Comparison of ENCODE assay signal across 8 mouse cellular contexts in the genomic region with DNA sequence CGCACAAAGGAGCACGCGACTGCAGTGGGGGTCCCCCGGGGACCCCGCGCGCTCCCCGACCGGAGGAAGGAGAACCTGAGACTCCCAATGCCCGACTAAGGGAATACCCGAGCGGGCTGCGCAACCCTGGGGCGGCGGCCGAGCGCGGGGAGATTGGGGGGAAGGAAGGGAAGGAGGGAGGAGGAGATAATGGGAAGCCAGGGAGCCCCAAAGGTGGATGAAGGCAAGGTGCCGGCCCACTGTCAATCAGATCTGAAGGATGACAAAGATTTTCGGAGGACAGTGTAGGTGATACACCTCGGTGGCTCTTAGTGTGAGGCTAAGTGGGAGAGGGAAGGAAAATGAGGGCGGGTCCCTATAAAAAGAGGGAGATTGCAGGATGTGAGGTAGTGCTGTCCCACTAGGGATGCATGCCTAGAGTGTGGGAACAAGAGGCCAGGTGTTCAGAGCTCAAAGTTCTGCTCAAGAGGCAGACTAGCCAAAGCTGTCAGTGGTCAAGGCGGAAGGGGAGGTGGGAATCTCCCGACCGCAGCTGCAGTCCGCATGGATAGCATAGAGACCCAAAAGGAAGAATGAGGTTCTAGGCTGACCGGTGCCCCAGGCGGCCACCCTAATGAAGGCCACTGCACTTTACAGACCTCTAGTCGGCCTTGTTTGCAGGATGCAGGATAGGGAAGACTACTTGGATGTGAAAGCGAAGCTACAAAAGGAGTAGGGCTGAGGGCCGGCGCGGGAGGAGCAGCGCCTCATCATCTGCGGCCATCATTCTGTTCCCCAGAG. TPM values are rescaled to one million over a fixed set of nuclear protein-coding genes. Genes with fewer than 3 reads are reported as not detected.
DNase-seq lines count a peak whose midpoint lies in the region; ATAC-seq and TF ChIP-seq lines count a peak whose summit lies in the region.

A gene (minus strand): TSS at position 274 of the 780 bp plus-strand sequence.

- H3K9me3 ChIP-seq in forebrain, embryonic 11.5 days (ENCODE audit: control insufficient read depth, low read length), result no peaks in the 10 kb centered on the region
- H3K9me3 ChIP-seq in neural tube, embryonic 13.5 days, result no peaks in the 10 kb centered on the region

- WGBS in lung, adult 2 months, result 16% methylated on average over 35 of the region's 35 CpGs
- WGBS in forebrain, embryonic 11.5 days, result 8% methylated on average over 34 of the region's 35 CpGs
- 6% methylated on average over 35 of the region's 35 CpGs for WGBS in neural tube, embryonic 13.5 days

- H3K4me3 ChIP-seq in lung, adult 2 months (replicated peaks; ENCODE audit: extremely low read depth, low read depth, low read length), result peak within 1 kb of the TSS; percentile 89
- peak within 1 kb of the TSS; percentile 5 for H3K4me3 ChIP-seq in bone marrow macrophage, adult 2 months (ENCODE audit: insufficient read depth, low read length)
- H3K4me3 ChIP-seq in forebrain, embryonic 11.5 days (ENCODE audit: low read depth, low read length), result peak within 1 kb of the TSS; percentile 86
- H3K4me3 ChIP-seq in neural tube, embryonic 13.5 days, result peak within 1 kb of the TSS; percentile 91

- H3K36me3 ChIP-seq in forebrain, embryonic 11.5 days (ENCODE audit: control insufficient read depth, insufficient read depth, low read length), result peaks cover 23% of the 10 kb centered on the region
- H3K36me3 ChIP-seq in neural tube, embryonic 13.5 days, result peaks cover 28% of the 10 kb centered on the region

- peak within 1 kb of the TSS; percentile 99 for H3K9ac ChIP-seq in forebrain, embryonic 11.5 days (ENCODE audit: low read length)
- peak within 1 kb of the TSS; percentile 100 for H3K9ac ChIP-seq in neural tube, embryonic 13.5 days

- no peak within 1 kb of the TSS for H3K27ac ChIP-seq in bone marrow macrophage, adult 2 months (ENCODE audit: insufficient read depth, low read depth, low read length)
- H3K27ac ChIP-seq in forebrain, embryonic 11.5 days (ENCODE audit: low read depth, low read length), result peak within 1 kb of the TSS; percentile 52; the same call in 1 of the 2 replicates
- peak within 1 kb of the TSS; percentile 98 for H3K27ac ChIP-seq in neural tube, embryonic 13.5 days (replicated peaks)

- H3K4me1 ChIP-seq in lung, adult 2 months (ENCODE audit: control insufficient read depth, insufficient read depth, low read length), result no peaks in the 10 kb centered on the region
- no peaks in the 10 kb centered on the region for H3K4me1 ChIP-seq in bone marrow macrophage, adult 2 months (ENCODE audit: control insufficient read depth, insufficient read depth, low read length)
- peaks cover 3% of the 10 kb centered on the region; the same call in 1 of the 2 replicates for H3K4me1 ChIP-seq in forebrain, embryonic 11.5 days (replicated peaks; ENCODE audit: control insufficient read depth, insufficient read depth, low read length)
- H3K4me1 ChIP-seq in neural tube, embryonic 13.5 days (replicated peaks), result peaks cover 42% of the 10 kb centered on the region

- no peak for DNase-seq in lung, adult 2 months
- no peak for DNase-seq in lung, postnatal 4 days
- DNase-seq in forebrain, embryonic 11.5 days (ENCODE audit: low spot score), result no peak
- peak in 1 of 2 experiments; percentile 16 for DNase-seq in left cerebral cortex, adult 8-10 months (ENCODE audit: low spot score in 2 of 2)
- DNase-seq in urinary bladder, postnatal 25 days (ENCODE audit: low spot score), result no peak
- no peak for DNase-seq in thymus, postnatal 14 days

- no peak for TF ChIP-seq CTCF in lung, adult 2 months (IDR thresholded peaks at IDR 0.05; ENCODE audit: insufficient read depth, low read length)
- TF ChIP-seq CTCF in bone marrow macrophage, adult 2 months (IDR thresholded peaks at IDR 0.05; ENCODE audit: low read depth, low read length), result no peak

- ATAC-seq in forebrain, embryonic 11.5 days (replicated peaks; ENCODE audit: low FRiP score), result peak; percentile 44
- ATAC-seq in neural tube, embryonic 13.5 days (ENCODE audit: low read depth), result peak; percentile 67

- 0 out of 2 replicates have a peak, but pooled peaks cover 4% of the 10 kb centered on the region for H3K27me3 ChIP-seq in forebrain, embryonic 11.5 days (ENCODE audit: control insufficient read depth, insufficient read depth, low read length)
- H3K27me3 ChIP-seq in neural tube, embryonic 13.5 days, result no peaks in the 10 kb centered on the region; the same call in none of the 2 replicates

- peak within 1 kb of the TSS; percentile 70 for H3K4me2 ChIP-seq in forebrain, embryonic 11.5 days (ENCODE audit: low read depth, low read length, severe bottlenecking)
- peak within 1 kb of the TSS; percentile 84 for H3K4me2 ChIP-seq in neural tube, embryonic 13.5 days

- TF ChIP-seq POLR2A in lung, adult 2 months (IDR thresholded peaks at IDR 0.05; ENCODE audit: borderline replicate concordance, extremely low read depth, low read depth, low read length), result no peak
- no peak for TF ChIP-seq POLR2A in bone marrow macrophage, adult 2 months (IDR thresholded peaks at IDR 0.05; ENCODE audit: borderline replicate concordance, low read depth, low read length)

RNA-seq across cellular contexts. Expression of the gene that starts here (rescaled TPM):
- polyA plus RNA-seq in lung, adult 2 months (2012; rRNA removed), result 63.9 and 77.3 TPM in 2 replicates
- polyA plus RNA-seq in bone marrow macrophage, adult 2 months (2012; ENCODE audit: insufficient read depth, insufficient read length, missing spikeins), result not detected in 2 replicates
- polyA plus RNA-seq in forebrain, embryonic 11.5 days (2014; fragmentation: Nextera tagmentation; extraction: Ambion mirVana), result 54.3 and 76.1 TPM in 2 replicates
- 100 to 1,000 TPM; 431 to 543 (median 480) TPM for total RNA-seq in left cerebral cortex, adult 8-10 months (2022)
- polyA plus RNA-seq in neural tube, embryonic 13.5 days (2015; fragmentation: Nextera tagmentation; extraction: Ambion mirVana), result 976 and 984 TPM in 2 replicates

Comparison
In these comparisons a context has a peak if more than half of its experiments do, and no peak if none do; other contexts are left out.
1. RNA of the gene that starts here (polyA plus RNA-seq): 976 to 984 TPM in neural tube, embryonic 13.5 days, 63.9 to 77.3 TPM in lung, adult 2 months and 54.3 to 76.1 TPM in forebrain, embryonic 11.5 days; not detected in bone marrow macrophage, adult 2 months; every median in the first group is over 10 times any median in the second.
2. RNA of the gene that starts here (polyA plus RNA-seq): 976 to 984 TPM in neural tube, embryonic 13.5 days; 63.9 to 77.3 TPM in lung, adult 2 months and 54.3 to 76.1 TPM in forebrain, embryonic 11.5 days; every median in the first group is over 10 times any median in the second.
3. H3K4me3 ChIP-seq: peak in every context shown above with its lines; median percentile 91 in neural tube, embryonic 13.5 days; 89 in lung, adult 2 months; 86 in forebrain, embryonic 11.5 days; 5 in bone marrow macrophage, adult 2 months.